Mouse (Mus musculus) bone marrow, adult 2 months (tissue): ENCODE results near the gene Tcf23. TPM values are rescaled to one million over a fixed set of nuclear protein-coding genes. Genes with fewer than 3 reads are reported as not detected.

Experiments
- H3K27ac ChIP-seq: fragments of 200-500 bp; 2 replicates; pipeline ENCODE4 v1.5.1; 2012; ENCODE audit warnings: low read depth, mild to moderate bottlenecking, control low read depth, inconsistent platforms, low read length; ENCODE audit not compliant: control insufficient read depth, poor library complexity, insufficient read depth
- H3K4me1 ChIP-seq: fragments of 200-500 bp; 2 replicates; pipeline ENCODE4 v1.6.1; 2011; ENCODE audit warnings: low read length; ENCODE audit not compliant: control insufficient read depth, insufficient read depth
- H3K4me3 ChIP-seq: fragments of 200-500 bp; replicated peaks from 2 replicates; pipeline ENCODE3; 2011; ENCODE audit warnings: mild to moderate bottlenecking, low read depth, low read length, control low read depth; ENCODE audit not compliant: control insufficient read depth
- CTCF ChIP-seq: fragments of 200-500 bp; IDR thresholded peaks from 2 replicates; pipeline ENCODE4 v1.5.1; 2011; ENCODE audit warnings: low read length, control low read depth; ENCODE audit not compliant: control insufficient read depth, insufficient read depth
- POLR2A ChIP-seq: fragments of 200-500 bp; IDR thresholded peaks from 2 replicates; pipeline ENCODE4 v1.6.1; 2011; ENCODE audit warnings: low read depth, mild to moderate bottlenecking, control low read depth, low read length, borderline replicate concordance; ENCODE audit not compliant: control insufficient read depth
- WGBS: fragments of 180-500 bp; shearing (Covaris S2); methylation state at CpG from one replicate; pipeline ENCODE4 v1.1.7; 2018; 5-methylcytosine and 5-hydroxymethylcytosine counted together
- polyA plus RNA-seq: library from polyadenylated mRNA; stranded (reverse); fragments of >200 nt; gene quantifications from 2 replicates; pipeline ENCODE4 v1.2.4, GENCODE M21; 2011; ENCODE audit warnings: low replicate concordance; ENCODE audit not compliant: missing spikeins, insufficient read depth, insufficient read length

Tcf23 gene
- polyA plus RNA-seq, 1 experiment, result not detected

GRCm38 (mm10) chr5:30925217-30925616 is 43.2 kb upstream of the Tcf23 start:
- Histone ChIP-seq H3K4me1 (no peaks in the 10 kb centered on the region; the same call in 1 of the 2 replicates), H3K4me3 (no peak overlapping the region), H3K27ac (no peak overlapping the region)
- 94% methylated on average over 5 of the region's 5 CpGs for WGBS
- TF ChIP-seq POLR2A (no peak), CTCF (no peak)

GRCm38 (mm10) chr5:30926073-30926472 is 42.4 kb upstream of the Tcf23 start:
- no peak overlapping the region for H3K4me3 ChIP-seq
- TF ChIP-seq POLR2A (no peak), CTCF (no peak)
- H3K27ac ChIP-seq, result no peak overlapping the region
- no peaks in the 10 kb centered on the region; the same call in 1 of the 2 replicates for H3K4me1 ChIP-seq
- WGBS, result 82% methylated on average over 2 of the region's 2 CpGs

DNA sequence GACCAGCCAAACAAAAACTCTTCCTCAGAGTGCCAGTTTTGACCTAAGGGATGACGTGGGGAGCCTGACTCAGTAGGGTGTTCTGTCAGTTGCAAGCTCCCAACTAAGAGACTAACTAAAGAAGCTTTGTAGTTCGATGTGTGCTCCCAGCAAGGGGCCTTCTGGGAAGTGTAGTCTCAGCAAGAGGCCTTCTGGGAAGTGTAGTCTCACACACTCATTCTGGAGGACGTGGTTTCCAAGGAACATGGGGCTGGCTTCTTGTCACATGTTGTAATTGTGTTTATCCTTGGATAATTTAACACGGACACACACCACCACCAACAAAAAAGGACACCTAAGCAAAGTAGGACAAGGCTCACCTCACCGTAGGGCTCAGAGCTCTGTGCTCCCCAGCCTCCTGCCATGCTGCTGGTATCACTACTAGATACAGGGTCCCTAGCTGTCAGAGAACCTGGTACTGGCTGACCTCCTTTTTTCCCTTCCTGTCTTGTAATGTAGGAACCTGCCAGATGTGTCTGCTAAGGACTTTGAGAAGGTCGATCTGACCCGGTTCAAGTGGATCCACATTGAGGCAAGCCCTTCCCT is 40.4 kb upstream of the Tcf23 start:
- no peak overlapping the region for H3K27ac ChIP-seq
- H3K4me3 ChIP-seq, result no peak overlapping the region
- TF ChIP-seq POLR2A (no peak), CTCF (no peak)
- WGBS, result 58% methylated on average over 7 of the region's 7 CpGs
- H3K4me1 ChIP-seq, result no peaks in the 10 kb centered on the region

- TF ChIP-seq POLR2A (no peak), CTCF (peak; percentile 62; the same call in 1 of the 2 replicates)
- H3K27ac ChIP-seq, result no peak overlapping the region
- no peaks in the 10 kb centered on the region for H3K4me1 ChIP-seq
- WGBS, result 66% methylated on average over 4 of the region's 4 CpGs
- H3K4me3 ChIP-seq, result no peak overlapping the region
Measured at GRCm38 (mm10) chr5:30930121-30930520, 38.3 kb upstream of the Tcf23 start.

- 85% methylated on average over 6 of the region's 6 CpGs for WGBS
- Histone ChIP-seq H3K27ac (no peak overlapping the region), H3K4me3 (no peak overlapping the region), H3K4me1 (no peaks in the 10 kb centered on the region)
- TF ChIP-seq CTCF (no peak), POLR2A (no peak)
Measured at GRCm38 (mm10) chr5:30930846-30931245, 37.6 kb upstream of the Tcf23 start.

DNA sequence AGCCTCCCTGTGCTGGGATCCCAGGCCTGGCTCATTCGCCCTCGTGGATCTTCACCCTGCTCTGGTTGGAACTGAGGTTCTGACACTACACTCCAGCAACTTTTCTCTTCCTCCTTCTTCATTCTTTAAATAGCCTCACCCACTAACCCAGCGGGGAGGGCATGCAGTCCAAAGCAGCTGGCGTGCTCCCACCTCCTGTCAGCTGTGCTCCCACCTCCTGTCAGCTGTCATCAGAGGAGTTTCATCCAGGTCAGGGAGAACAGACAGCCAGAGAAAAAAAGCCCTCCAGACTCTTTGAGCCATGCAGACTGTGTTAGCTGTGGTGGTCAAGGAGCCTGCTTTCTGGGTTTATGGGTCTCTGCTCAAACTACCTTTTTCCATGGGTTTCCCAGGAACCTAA is 37.1 kb upstream of the Tcf23 start:
- Histone ChIP-seq H3K4me1 (no peaks in the 10 kb centered on the region), H3K4me3 (no peak overlapping the region), H3K27ac (no peak overlapping the region)
- 76% methylated on average over 4 of the region's 4 CpGs for WGBS
- TF ChIP-seq CTCF (no peak), POLR2A (no peak)

DNA sequence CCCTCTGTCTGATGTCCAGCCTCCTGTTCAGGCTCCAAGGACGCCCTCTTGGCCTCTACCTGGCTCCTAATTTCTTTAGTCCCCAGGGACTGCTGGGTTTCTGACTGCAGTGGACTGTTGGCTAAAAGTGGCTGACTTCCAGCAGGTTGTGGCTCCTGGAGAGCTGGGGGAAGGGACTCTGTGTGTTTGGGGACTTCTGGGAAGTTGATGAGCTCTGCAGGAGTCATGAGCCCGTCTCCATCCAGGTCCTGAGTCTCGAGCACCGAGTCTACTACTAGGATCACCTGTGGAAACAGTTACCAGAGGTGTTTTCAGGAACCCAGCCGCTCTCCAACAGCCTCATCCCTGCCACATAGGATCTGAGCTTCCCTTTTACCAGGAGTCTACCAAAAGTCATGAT is 34.8 kb upstream of the Tcf23 start:
- Histone ChIP-seq H3K4me3 (no peak overlapping the region), H3K4me1 (no peaks in the 10 kb centered on the region), H3K27ac (no peak overlapping the region)
- TF ChIP-seq CTCF, result no peak
- no peak for TF ChIP-seq POLR2A
- 73% methylated on average over 5 of the region's 5 CpGs for WGBS

DNA sequence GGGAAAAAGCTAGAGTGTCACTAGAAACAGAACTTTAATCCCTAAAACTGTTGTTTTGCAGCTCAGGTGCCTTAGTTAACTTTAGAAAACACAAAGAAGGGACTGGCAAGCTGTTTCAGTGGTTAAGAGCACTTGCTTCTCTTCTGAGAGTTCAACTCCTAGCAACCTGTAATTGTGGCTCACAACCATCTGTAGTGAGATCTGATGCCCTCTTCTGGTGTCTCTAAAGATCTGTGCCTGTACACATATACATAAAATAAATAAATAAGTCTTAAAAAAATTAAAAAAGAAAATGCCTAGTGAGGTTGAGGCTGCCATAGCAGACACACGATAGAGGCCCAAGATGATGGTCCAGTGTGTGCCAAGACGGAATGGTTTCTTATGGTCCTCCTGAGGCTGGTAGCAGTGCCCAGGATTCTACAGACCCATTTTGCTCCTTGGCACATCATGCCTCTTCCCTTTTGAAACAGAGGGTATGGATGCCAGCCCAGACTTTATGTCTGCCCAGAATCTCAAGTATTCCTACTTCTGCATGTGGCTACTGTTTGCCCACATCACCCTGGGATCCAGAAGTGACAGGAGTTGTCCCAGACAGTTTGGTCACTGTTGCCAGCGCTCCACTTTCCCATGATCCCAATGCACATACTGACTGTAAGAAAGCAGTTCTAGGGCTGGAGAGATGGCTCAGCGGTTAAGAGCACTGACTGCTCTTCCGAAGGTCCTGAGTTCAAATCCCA is 33.6 kb upstream of the Tcf23 start:
- Histone ChIP-seq H3K4me1 (no peaks in the 10 kb centered on the region), H3K27ac (no peak overlapping the region), H3K4me3 (no peak overlapping the region)
- 85% methylated on average over 5 of the region's 5 CpGs for WGBS
- TF ChIP-seq POLR2A (no peak), CTCF (no peak)

GRCm38 (mm10) chr5:30943004-30943403 is 25.5 kb upstream of the Tcf23 start:
- Histone ChIP-seq H3K27ac (no peak overlapping the region), H3K4me1 (no peaks in the 10 kb centered on the region), H3K4me3 (no peak overlapping the region)
- TF ChIP-seq CTCF (peak; percentile 38; the same call in 1 of the 2 replicates), POLR2A (no peak)
- 93% methylated on average over 2 of the region's 2 CpGs for WGBS
